Mouse (Mus musculus) G1E-ER4 (cell line): ENCODE measurements around the gene H2-DMb1. TPM values are rescaled to one million over a fixed set of nuclear protein-coding genes. Genes with fewer than 3 reads are reported as not detected.

ENCODE experiments used
- GATA1 ChIP-seq: IDR thresholded peaks from one replicate; pipeline ENCODE4 v1.8.0; 2012; ENCODE audit warnings: low read length, inconsistent platforms
- polyA plus RNA-seq: library from polyadenylated mRNA; stranded (reverse); fragments of >175 nt; gene quantifications from 2 replicates; pipeline ENCODE4 v1.2.3, GENCODE M21; 2012

The H2-DMb1 gene
- polyA plus RNA-seq, 1 experiment = 0.10 TPM

GRCm38 (mm10) chr17:34206731-34207130 is 53.9 kb downstream of the H2-DMb1 start:
- no peak for TF ChIP-seq GATA1

- no peak for TF ChIP-seq GATA1
Measured at GRCm38 (mm10) chr17:34207456-34207855, 54.6 kb downstream of the H2-DMb1 start.

- no peak for TF ChIP-seq GATA1
Measured at GRCm38 (mm10) chr17:34207866-34208265, 55.0 kb downstream of the H2-DMb1 start.

- no peak for TF ChIP-seq GATA1
Measured at GRCm38 (mm10) chr17:34208421-34208820, 55.5 kb downstream of the H2-DMb1 start.

- no peak for TF ChIP-seq GATA1
Measured at GRCm38 (mm10) chr17:34209680-34210079, 56.8 kb downstream of the H2-DMb1 start.

Other genes starting within 250 kb of the H2-DMb1 start
- not detected in 2 replicates for gene Platr17, start 247.9 kb upstream of the H2-DMb1 start, polyA plus RNA-seq
- gene Daxx, start 243.7 kb upstream of the H2-DMb1 start, polyA plus RNA-seq = 57.5 and 59.5 TPM in 2 replicates
- gene Tapbp, start 237.2 kb upstream of the H2-DMb1 start, polyA plus RNA-seq = 77.2 and 82.0 TPM in 2 replicates
- gene Zbtb22, start 237.2 kb upstream of the H2-DMb1 start, polyA plus RNA-seq = 49.7 and 50.9 TPM in 2 replicates
- 93.1 and 127 TPM in 2 replicates for gene Rgl2, start 223.5 kb upstream of the H2-DMb1 start, polyA plus RNA-seq
- gene Pfdn6, start 212.7 kb upstream of the H2-DMb1 start, polyA plus RNA-seq = 358 and 374 TPM in 2 replicates
- 165 and 186 TPM in 2 replicates for gene Wdr46, start 212.4 kb upstream of the H2-DMb1 start, polyA plus RNA-seq
- 11.6 and 14.2 TPM in 2 replicates for gene B3galt4, start 201.6 kb upstream of the H2-DMb1 start, polyA plus RNA-seq
- gene Vps52, start 197.3 kb upstream of the H2-DMb1 start, polyA plus RNA-seq = 64.7 and 68.2 TPM in 2 replicates
- 364 and 1,526 TPM in 2 replicates for gene Rps18, start 197.1 kb upstream of the H2-DMb1 start, polyA plus RNA-seq
- gene H2-K1, start 152.7 kb upstream of the H2-DMb1 start, polyA plus RNA-seq = not detected in 2 replicates
- 56.3 and 62.8 TPM in 2 replicates for gene Ring1, start 128.4 kb upstream of the H2-DMb1 start, polyA plus RNA-seq
- gene H2-Ke6, start 125.0 kb upstream of the H2-DMb1 start, polyA plus RNA-seq = 64.0 and 94.1 TPM in 2 replicates
- gene Slc39a7, start 121.4 kb upstream of the H2-DMb1 start, polyA plus RNA-seq = 98.4 and 100 TPM in 2 replicates
- gene Rxrb, start 121.3 kb upstream of the H2-DMb1 start, polyA plus RNA-seq = 176 and 194 TPM in 2 replicates
- gene Col11a2, start 113.6 kb upstream of the H2-DMb1 start, polyA plus RNA-seq = 0.96 and 1.5 TPM in 2 replicates
- not detected in 2 replicates for gene H2-Oa, start 60.7 kb upstream of the H2-DMb1 start, polyA plus RNA-seq
- 2.0 and 2.6 TPM in 2 replicates for gene H2-DMa, start 33.5 kb upstream of the H2-DMb1 start, polyA plus RNA-seq
- 215 and 310 TPM in 2 replicates for gene Brd2, start 30.4 kb upstream of the H2-DMb1 start, polyA plus RNA-seq
- gene H2-DMb2, start 9.8 kb upstream of the H2-DMb1 start, polyA plus RNA-seq = not detected in 2 replicates
- 1.1 and 1.4 TPM in 2 replicates for gene Tap1, start 34.5 kb downstream of the H2-DMb1 start, polyA plus RNA-seq
- 0.27 and 0.33 TPM in 2 replicates for gene Psmb9, start 34.7 kb downstream of the H2-DMb1 start, polyA plus RNA-seq
- gene Psmb8, start 44.6 kb downstream of the H2-DMb1 start, polyA plus RNA-seq = not detected in 2 replicates
- gene Tap2, start 50.5 kb downstream of the H2-DMb1 start, polyA plus RNA-seq = 37.0 and 46.3 TPM in 2 replicates
- not detected in 2 replicates for gene H2-Ob, start 85.8 kb downstream of the H2-DMb1 start, polyA plus RNA-seq
- not detected in 2 replicates for gene H2-Ab1, start 104.6 kb downstream of the H2-DMb1 start, polyA plus RNA-seq
- not detected in 2 replicates for gene H2-Aa, start 134.8 kb downstream of the H2-DMb1 start, polyA plus RNA-seq
- gene H2-Eb1, start 152.8 kb downstream of the H2-DMb1 start, polyA plus RNA-seq = not detected in 2 replicates
- not detected in 2 replicates for gene H2-Eb2, start 172.6 kb downstream of the H2-DMb1 start, polyA plus RNA-seq
- gene Btnl2, start 201.8 kb downstream of the H2-DMb1 start, polyA plus RNA-seq = not detected in 2 replicates
- gene Btnl1, start 224.1 kb downstream of the H2-DMb1 start, polyA plus RNA-seq = not detected in 2 replicates
- gene BC051142, start 245.7 kb downstream of the H2-DMb1 start, polyA plus RNA-seq = not detected in 2 replicates